Mouse (Mus musculus) thymus, postnatal 10 days (tissue): Measurements from ENCODE around the gene Zer1.
"Not testable (repeated sequence)": the region's sequence is repeated elsewhere in the genome, so short reads cannot be mapped to it uniquely, and the experiment has no call there.

Experiments
- DNase-seq, 2 experiments: peaks; one replicate each; pipeline ENCODE4 v3.0.0; 2021; ENCODE audit warnings: low spot score in 2 of 2

Gene Zer1

GRCm38 (mm10) chr2:30077502-30078348 lies 46.7 kb downstream of the Zer1 start, which contains the start of gene Pkn3:
TSS of gene Pkn3 (plus strand) at chr2:30077684.
- peak; percentile 63 to 85 for DNase-seq

- no peak for DNase-seq
Observed at GRCm38 (mm10) chr2:30076959-30077358, 47.4 kb downstream of the Zer1 start.

- DNase-seq = no peak
Observed at GRCm38 (mm10) chr2:30076439-30076838, 47.9 kb downstream of the Zer1 start.

DNA sequence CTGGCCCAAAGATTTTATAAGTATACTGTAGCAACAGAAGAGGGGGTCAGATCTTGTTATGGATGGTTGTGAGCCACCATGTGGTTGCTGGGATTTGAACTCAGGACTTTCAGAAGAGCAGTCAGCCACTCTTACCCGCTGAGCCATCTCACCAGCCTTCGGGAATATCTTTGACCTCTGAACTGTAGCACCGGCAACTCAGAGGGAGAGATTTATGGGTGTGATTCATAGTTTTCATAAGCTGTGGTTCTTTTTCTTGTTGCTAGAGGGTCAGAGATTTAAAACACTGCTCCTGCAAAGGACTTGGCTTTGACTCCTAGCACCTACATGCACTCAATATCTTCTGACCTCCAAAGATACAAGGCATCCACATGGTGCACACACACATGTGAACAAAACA lies 48.8 kb downstream of the Zer1 start:
- DNase-seq = no peak

DNA sequence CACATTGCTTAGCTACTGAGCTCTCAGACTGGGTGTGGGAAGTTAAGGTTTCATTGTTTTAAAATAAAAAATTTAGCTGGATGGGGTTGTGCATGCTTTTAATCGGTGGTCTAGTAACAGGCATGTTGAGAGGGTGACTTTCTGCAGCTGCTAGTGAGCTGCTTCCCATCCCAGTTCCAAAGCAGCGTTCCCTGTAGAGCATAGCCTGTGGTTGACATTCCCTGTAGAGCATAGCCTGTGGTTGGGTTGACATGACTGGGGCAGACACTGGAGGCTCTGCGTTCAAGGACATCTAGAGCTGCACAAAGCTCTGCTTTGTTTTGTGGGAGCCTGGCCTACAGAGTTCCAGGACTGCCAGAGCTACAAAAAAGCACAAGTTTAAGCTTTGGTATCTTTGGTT lies 51.1 kb downstream of the Zer1 start:
- DNase-seq = no peak

DNA sequence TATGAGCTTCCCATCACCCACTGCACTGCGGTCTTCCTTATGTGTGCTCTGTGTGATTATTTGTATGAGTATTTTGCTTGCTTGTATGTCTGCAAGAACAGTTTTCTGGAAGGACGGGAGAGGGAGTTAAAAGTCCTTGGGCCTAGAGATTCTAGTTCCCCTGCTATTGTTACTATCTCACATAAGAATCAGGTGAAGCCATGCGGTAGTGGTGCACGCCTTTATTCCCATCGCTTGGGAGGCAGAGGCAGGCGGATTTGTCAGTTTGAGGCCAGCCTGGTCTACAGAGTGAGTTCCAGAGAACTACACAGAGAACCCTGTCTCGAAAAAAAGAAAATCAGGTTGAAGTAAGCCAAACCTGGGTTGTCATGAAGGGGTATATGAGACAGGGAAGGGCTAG lies 51.5 kb downstream of the Zer1 start:
- no peak for DNase-seq

DNA sequence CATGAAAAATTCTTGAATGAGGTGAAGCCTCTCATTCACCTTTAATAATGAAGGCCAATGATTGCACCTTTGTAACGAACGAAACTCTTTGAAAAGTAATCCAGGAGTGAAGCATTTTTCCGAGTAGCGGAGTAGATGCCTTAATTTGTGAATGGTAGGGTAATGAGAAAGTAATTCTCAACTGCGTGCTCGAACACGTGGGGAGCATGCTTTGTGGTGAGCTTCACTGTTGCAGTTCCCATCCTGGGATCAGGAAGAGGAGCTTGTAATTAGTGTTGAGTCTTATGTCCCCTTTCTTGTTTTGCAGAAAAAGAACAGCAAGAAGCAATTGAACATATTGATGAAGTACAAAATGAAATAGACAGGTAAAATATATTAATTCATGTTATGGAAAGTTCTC lies 56.4 kb downstream of the Zer1 start:
- no peak for DNase-seq

- peak; percentile 45 to 52 for DNase-seq
Observed at GRCm38 (mm10) chr2:30067031-30067888, 57.1 kb downstream of the Zer1 start.

DNA sequence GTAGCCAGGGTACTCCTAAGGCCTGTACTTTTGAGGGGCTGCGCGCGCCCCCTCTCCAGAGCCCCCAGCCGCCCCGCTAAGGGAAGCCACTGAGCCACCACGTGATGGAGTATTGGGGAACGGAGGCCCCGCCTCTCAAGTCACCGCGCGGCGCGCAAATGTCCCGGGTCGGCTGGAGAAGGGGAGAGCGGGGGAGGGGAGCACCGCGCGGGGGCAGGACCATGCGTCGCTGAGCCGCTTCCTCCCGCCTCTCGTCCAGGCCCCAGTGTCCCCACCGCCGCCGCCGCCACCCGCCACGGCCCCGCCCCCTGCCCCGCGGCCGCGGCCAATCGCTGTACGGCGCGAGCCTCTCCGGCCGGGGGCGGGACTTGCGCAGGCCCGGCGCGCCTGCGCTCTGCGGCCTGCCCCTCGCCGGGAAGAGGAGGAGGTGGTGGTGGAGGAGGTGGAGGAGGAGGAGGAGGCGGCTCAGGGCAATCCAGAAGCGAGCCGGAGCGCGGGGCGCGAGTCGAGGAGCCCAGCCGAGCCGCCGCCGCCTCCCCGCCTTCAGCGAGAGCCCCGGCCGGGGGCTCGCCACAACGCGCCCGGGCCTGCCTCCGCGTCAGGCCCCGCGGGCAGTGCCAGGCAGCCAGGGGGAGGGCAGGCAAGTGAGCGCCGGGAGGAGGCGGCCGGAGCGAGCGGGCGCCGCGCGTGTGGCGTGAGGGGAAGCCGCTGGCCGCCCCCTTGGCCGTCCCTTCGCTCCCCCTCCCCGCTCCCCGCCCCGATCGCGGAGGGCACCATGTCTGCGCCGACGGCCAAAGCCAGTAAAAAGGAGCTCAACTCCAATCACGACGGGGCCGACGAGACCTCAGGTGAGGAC lies 58.1 kb downstream of the Zer1 start:
- DNase-seq = peak; percentile 90 to 91

GRCm38 (mm10) chr2:30064298-30064697 lies 60.1 kb downstream of the Zer1 start:
- DNase-seq = no peak

- no peak for DNase-seq
Observed at GRCm38 (mm10) chr2:30063791-30064190, 60.6 kb downstream of the Zer1 start.

GRCm38 (mm10) chr2:30063235-30063634 lies 61.1 kb downstream of the Zer1 start:
- DNase-seq = no peak

DNA sequence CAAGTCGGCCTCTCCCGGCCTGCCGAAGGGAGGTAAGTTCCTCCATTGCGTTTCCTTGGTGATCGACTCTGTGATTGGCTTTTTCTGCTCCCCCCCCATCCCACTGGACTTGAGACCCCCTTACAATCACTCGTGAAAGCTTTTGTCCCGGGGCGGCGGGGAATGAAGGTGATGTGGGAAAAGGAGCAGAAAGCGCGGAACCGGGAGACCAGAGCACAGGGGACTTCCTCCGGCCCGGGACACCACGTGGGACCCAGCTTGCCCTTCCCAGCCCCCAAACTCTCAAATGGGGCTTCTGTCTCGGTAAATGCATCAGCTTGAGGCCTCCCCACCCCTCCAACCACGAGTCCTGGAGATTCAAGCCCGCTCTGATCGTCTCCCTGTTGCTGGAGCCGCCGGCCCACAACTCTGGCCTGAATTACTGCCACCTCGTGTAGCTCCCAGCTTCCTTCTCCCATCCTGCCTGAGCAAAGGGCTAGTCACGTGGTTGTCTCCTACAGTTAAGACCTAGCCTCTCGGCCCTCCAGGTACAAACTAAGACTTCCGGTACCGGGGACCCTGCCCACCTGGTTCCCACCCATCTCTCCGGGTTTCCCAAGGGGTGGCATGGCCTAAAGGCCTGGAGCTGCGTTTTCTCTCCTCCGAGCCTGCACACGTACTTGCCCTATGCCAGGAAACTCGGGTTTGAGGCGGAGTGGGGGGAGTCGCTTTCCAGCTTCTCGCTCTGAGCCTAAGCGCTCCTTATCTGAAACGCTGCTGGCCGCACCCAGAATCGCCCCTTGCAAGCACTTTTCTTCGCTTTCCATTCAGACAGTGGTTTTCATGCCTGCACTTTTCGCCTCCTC lies 61.9 kb downstream of the Zer1 start:
- DNase-seq = peak in 1 of 2 experiments; percentile 38

GRCm38 (mm10) chr2:30061215-30062166 lies 62.9 kb downstream of the Zer1 start:
- peak; percentile 62 to 72 for DNase-seq

- DNase-seq = no peak
Observed at GRCm38 (mm10) chr2:30058418-30058817, 66.0 kb downstream of the Zer1 start.

DNA sequence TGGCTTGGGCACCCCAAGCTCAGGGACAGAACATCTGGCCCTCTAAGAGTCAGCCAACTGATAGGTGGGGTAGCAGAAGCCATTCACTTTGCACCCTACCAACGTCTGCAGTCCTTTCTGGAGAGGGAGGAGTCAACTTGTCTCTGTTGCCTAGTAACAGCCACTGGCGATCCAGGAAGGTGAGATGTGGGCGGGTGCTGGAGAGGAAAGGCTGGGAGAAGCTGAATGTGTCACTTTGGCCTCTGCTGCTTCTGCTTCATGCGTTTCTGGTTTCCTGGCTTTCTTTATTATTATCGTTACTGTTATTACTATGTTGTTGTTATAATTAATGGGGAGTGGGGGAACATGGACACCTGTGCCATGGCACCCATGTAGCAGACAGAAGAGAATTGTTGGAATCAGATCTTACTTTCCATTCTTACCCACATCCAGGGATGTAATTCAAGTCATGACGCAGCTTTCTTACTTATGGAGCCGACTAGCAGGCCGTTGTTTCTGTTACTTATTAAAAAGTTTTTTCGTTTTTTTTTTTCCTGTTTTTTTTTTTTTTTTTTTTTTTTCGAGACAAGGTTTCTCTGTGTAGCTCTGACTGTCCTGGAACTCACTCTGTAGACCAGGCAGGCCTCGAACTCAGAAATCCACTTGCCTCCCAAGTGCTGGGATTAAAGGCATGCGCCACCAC lies 67.0 kb downstream of the Zer1 start, which contains the start of gene Set:
Gene Set, plus strand, starts transcription at position 156 of the 682 bp plus-strand sequence.
- no peak for DNase-seq

GRCm38 (mm10) chr2:30056736-30057135 lies 67.6 kb downstream of the Zer1 start:
- no peak for DNase-seq

DNA sequence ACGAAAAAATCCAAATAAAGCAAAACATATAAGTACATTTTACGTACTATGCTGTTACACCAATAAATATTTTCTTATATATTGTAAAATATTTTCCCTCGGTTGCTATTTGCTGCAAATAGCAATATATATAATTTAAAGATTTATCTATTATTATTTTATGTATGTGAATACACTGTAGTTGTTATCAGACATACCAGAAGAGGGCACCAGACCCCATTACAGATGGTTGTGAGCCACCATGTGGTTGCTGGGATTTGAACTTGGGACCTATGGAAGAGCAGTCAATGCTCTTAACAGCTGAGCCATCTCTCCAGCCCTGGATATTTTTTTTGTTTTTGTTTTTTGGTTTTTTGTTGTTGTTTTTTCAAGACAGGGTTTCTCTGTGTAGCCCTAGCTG lies 69.1 kb downstream of the Zer1 start:
- DNase-seq = not testable (repeated sequence)
